ENCODE assay signal across 9 mouse cellular contexts in the genomic region with DNA sequence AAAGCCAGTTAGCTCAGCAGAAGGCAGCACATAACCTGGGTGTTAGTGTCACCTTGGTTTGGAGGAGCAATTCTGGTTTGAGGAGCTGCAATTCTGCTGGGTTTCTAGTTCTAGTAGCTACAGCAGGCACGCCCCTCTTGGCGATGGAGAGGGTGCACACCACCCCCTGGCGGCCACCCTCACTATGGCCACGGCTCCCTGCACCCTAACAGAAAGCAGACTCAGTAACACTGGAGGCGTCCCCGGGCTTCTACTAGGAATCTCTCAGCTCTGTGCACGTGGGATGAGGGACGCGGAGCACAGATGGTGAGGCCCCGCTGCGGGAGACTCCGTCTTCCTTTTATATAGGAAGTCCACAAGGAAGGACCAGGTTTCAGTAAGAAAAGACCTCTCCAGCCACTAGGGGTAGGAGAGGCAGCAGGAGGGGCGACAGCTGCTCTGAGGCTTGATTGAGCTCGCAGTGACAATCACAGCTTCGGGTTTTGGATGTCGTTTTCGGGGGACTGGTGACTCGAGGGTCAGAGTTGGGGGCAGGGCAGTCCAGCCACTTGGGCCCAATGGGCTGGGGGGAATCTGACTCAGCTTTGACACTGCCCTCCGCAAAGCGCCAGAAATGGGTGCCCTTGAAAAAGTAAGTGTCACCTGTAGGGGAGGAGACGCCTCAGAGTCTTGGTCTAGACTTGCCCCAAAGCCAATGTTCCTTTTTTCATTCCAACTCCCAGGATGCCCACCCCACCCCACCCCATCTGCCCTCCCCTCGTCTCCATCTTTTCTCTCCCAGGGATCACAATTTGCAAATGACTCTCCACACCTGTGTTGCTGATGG. TPM values are rescaled to one million over a fixed set of nuclear protein-coding genes. Genes with fewer than 3 reads are reported as not detected.
DNase-seq lines count a peak whose midpoint lies in the region; ATAC-seq and TF ChIP-seq lines count a peak whose summit lies in the region.
"Had no signal": no experiment of that assay in that cellular context is flagged by ENCODE, and none has a peak within 500 bp of the region (broad histone marks: within the 10 kb centered on the region; RNA-seq: fewer than 3 reads in every experiment).

No protein-coding gene starts in this region.

- TF ChIP-seq CTCF in liver, embryonic 14.5 days (IDR thresholded peaks at IDR 0.05; ENCODE audit: low read depth), result peak; percentile 89

- no peak overlapping the region for H3K27ac ChIP-seq in forebrain, embryonic 11.5 days (ENCODE audit: low read depth, low read length)
- no peak overlapping the region for H3K27ac ChIP-seq in heart, embryonic 16.5 days (ENCODE audit: low read length)
- H3K27ac ChIP-seq in liver, embryonic 14.5 days, result no peak overlapping the region
- H3K27ac ChIP-seq in neural tube, embryonic 11.5 days (ENCODE audit: low read depth, low read length), result no peak overlapping the region
- no peak overlapping the region for H3K27ac ChIP-seq in stomach, embryonic 16.5 days (ENCODE audit: low read length)

- H3K4me1 ChIP-seq in forebrain, embryonic 11.5 days (replicated peaks; ENCODE audit: control insufficient read depth, insufficient read depth, low read length), result no peaks in the 10 kb centered on the region
- peaks cover 3% of the 10 kb centered on the region; the same call in 1 of the 2 replicates for H3K4me1 ChIP-seq in heart, embryonic 16.5 days (ENCODE audit: control insufficient read depth, insufficient read depth, low read length)
- no peaks in the 10 kb centered on the region for H3K4me1 ChIP-seq in liver, embryonic 14.5 days (replicated peaks; ENCODE audit: control insufficient read depth in 2 of 2, insufficient read depth in 2 of 2, low read length in 1 of 2)
- H3K4me1 ChIP-seq in neural tube, embryonic 11.5 days (ENCODE audit: control insufficient read depth, insufficient read depth, low read length), result no peaks in the 10 kb centered on the region
- 0 out of 2 replicates have a peak, but pooled peaks cover 5% of the 10 kb centered on the region for H3K4me1 ChIP-seq in stomach, embryonic 16.5 days (ENCODE audit: control insufficient read depth, insufficient read depth, low read length)

- TF ChIP-seq EP300 in liver, embryonic 14.5 days (IDR thresholded peaks at IDR 0.05; ENCODE audit: low read depth), result no peak

- peak; percentile 85 to 94 for DNase-seq in CD8-positive naive resting alpha-beta T cell, adult 2 months (ENCODE audit: low read depth in 2 of 2, low spot score in 2 of 2)
- DNase-seq in c-Kit-positive CD71-negative TER-119-negative erythroid progenitor cells, embryonic 14.5 days (ENCODE audit: low read depth), result peak; percentile 52
- DNase-seq in forebrain, embryonic 11.5 days (ENCODE audit: low spot score), result peak; percentile 86
- peak; percentile 71 to 75 for DNase-seq in kidney, postnatal 25 days
- DNase-seq in liver, embryonic 14.5 days (ENCODE audit: low read depth in 3 of 3, low spot score in 3 of 3), result peak in 2 of 3 experiments; percentile 7 to 16
- DNase-seq in neural tube, embryonic 11.5 days (ENCODE audit: low spot score), result peak; percentile 81

- H3K4me3 ChIP-seq in forebrain, embryonic 11.5 days (ENCODE audit: low read depth, low read length), result no peak overlapping the region
- H3K4me3 ChIP-seq in heart, embryonic 16.5 days (ENCODE audit: low read length), result peak overlapping the region; percentile 33
- no peak overlapping the region for H3K4me3 ChIP-seq in liver, embryonic 14.5 days (ENCODE audit: insufficient read depth in 1 of 2, low read depth in 2 of 2, low read length in 2 of 2)
- H3K4me3 ChIP-seq in neural tube, embryonic 11.5 days (ENCODE audit: low read depth, low read length), result peak overlapping the region; percentile 12; the same call in 1 of the 2 replicates
- H3K4me3 ChIP-seq in stomach, embryonic 16.5 days (replicated peaks; ENCODE audit: low read length), result peak overlapping the region; percentile 28

- 15% methylated on average over 22 of the region's 22 CpGs for WGBS in forebrain, embryonic 11.5 days
- WGBS in heart, embryonic 16.5 days, result 13% methylated on average over 22 of the region's 22 CpGs
- WGBS in liver, embryonic 14.5 days (ENCODE audit: insufficient replicate concordance), result 10% methylated on average over 22 of the region's 22 CpGs
- WGBS in neural tube, embryonic 11.5 days, result 18% methylated on average over 22 of the region's 22 CpGs
- WGBS in stomach, embryonic 16.5 days, result 15% methylated on average over 22 of the region's 22 CpGs

- peak overlapping the region; percentile 39; the same call in 1 of the 2 replicates for H3K9ac ChIP-seq in forebrain, embryonic 11.5 days (ENCODE audit: low read length)
- 0 out of 2 replicates have a peak overlapping the region, but pooled peaks have one; percentile 49 for H3K9ac ChIP-seq in heart, embryonic 16.5 days (ENCODE audit: low read length)
- no peak overlapping the region for H3K9ac ChIP-seq in liver, embryonic 14.5 days (replicated peaks)
- H3K9ac ChIP-seq in neural tube, embryonic 11.5 days (ENCODE audit: low read length), result no peak overlapping the region; the same call in 1 of the 2 replicates
- peak overlapping the region; percentile 50 for H3K9ac ChIP-seq in stomach, embryonic 16.5 days (ENCODE audit: low read length)

- H3K9me3 ChIP-seq in forebrain, embryonic 11.5 days (ENCODE audit: control insufficient read depth, low read length), result no peaks in the 10 kb centered on the region
- no peaks in the 10 kb centered on the region for H3K9me3 ChIP-seq in heart, embryonic 16.5 days (replicated peaks; ENCODE audit: control insufficient read depth, low read length)
- H3K9me3 ChIP-seq in liver, embryonic 14.5 days (ENCODE audit: control insufficient read depth, low read length), result no peaks in the 10 kb centered on the region
- H3K9me3 ChIP-seq in neural tube, embryonic 11.5 days (ENCODE audit: control insufficient read depth, low read length), result no peaks in the 10 kb centered on the region
- H3K9me3 ChIP-seq in stomach, embryonic 16.5 days (replicated peaks; ENCODE audit: control insufficient read depth, low read length), result no peaks in the 10 kb centered on the region

- no peaks in the 10 kb centered on the region for H3K36me3 ChIP-seq in forebrain, embryonic 11.5 days (ENCODE audit: control insufficient read depth, insufficient read depth, low read length)
- H3K36me3 ChIP-seq in heart, embryonic 16.5 days (ENCODE audit: control insufficient read depth, insufficient read depth), result no peaks in the 10 kb centered on the region
- H3K36me3 ChIP-seq in liver, embryonic 14.5 days (replicated peaks; ENCODE audit: control insufficient read depth, insufficient read depth, low read depth), result no peaks in the 10 kb centered on the region
- no peaks in the 10 kb centered on the region for H3K36me3 ChIP-seq in neural tube, embryonic 11.5 days (ENCODE audit: control insufficient read depth, insufficient read depth, low read length)
- H3K36me3 ChIP-seq in stomach, embryonic 16.5 days (ENCODE audit: control insufficient read depth, insufficient read depth, low read length), result no peaks in the 10 kb centered on the region

- H3K27me3 ChIP-seq in forebrain, embryonic 11.5 days (ENCODE audit: control insufficient read depth, insufficient read depth, low read length), result no peaks in the 10 kb centered on the region
- H3K27me3 ChIP-seq in heart, embryonic 16.5 days (ENCODE audit: control insufficient read depth, insufficient read depth, low read length), result peaks cover 6% of the 10 kb centered on the region
- H3K27me3 ChIP-seq in liver, embryonic 14.5 days (ENCODE audit: control insufficient read depth, insufficient read depth, low read length), result no peaks in the 10 kb centered on the region
- H3K27me3 ChIP-seq in neural tube, embryonic 11.5 days (ENCODE audit: control insufficient read depth, insufficient read depth, low read length), result no peaks in the 10 kb centered on the region
- no peaks in the 10 kb centered on the region for H3K27me3 ChIP-seq in stomach, embryonic 16.5 days (ENCODE audit: control insufficient read depth, insufficient read depth, low read length)

- H3K4me2 ChIP-seq in forebrain, embryonic 11.5 days (ENCODE audit: low read depth, low read length, severe bottlenecking), result peak overlapping the region; percentile 36; the same call in 1 of the 2 replicates
- H3K4me2 ChIP-seq in heart, embryonic 16.5 days (ENCODE audit: low read depth, low read length), result peak overlapping the region; percentile 65
- H3K4me2 ChIP-seq in liver, embryonic 14.5 days (ENCODE audit: low read depth), result no peak overlapping the region; the same call in 1 of the 2 replicates
- peak overlapping the region; percentile 34 for H3K4me2 ChIP-seq in neural tube, embryonic 11.5 days (ENCODE audit: low read depth)
- H3K4me2 ChIP-seq in stomach, embryonic 16.5 days (ENCODE audit: low read depth, low read length), result peak overlapping the region; percentile 52

- peak; percentile 85 for ATAC-seq in forebrain, embryonic 11.5 days (replicated peaks; ENCODE audit: low FRiP score)
- peak; percentile 77 for ATAC-seq in heart, embryonic 16.5 days (replicated peaks; ENCODE audit: extremely low read depth, insufficient read depth, low FRiP score)
- peak; percentile 47; the same call in 1 of the 2 replicates for ATAC-seq in liver, embryonic 14.5 days (ENCODE audit: insufficient read depth)
- peak; percentile 85 for ATAC-seq in neural tube, embryonic 11.5 days (ENCODE audit: insufficient read depth, low FRiP score, low TSS enrichment)
- ATAC-seq in stomach, embryonic 16.5 days (ENCODE audit: insufficient read depth, low FRiP score), result peak; percentile 85; the same call in 1 of the 2 replicates

RNA-seq across cellular contexts. Expression of gene Mmp25, which starts 14.7 kb away (rescaled TPM):
- 0.41 and 1.0 TPM in 2 replicates for polyA plus RNA-seq in forebrain, embryonic 11.5 days (2014; fragmentation: Nextera tagmentation; extraction: Ambion mirVana)
- 0.24 and 0.25 TPM in 2 replicates for polyA plus RNA-seq in heart, embryonic 16.5 days (2015; fragmentation: Nextera tagmentation; extraction: Ambion mirVana)
- 0.11 and 0.12 TPM in 2 replicates for polyA plus RNA-seq in liver, embryonic 14.5 days (2012; rRNA removed)
- 0.11 TPM in 1 of 2 replicates, not detected in the other for polyA plus RNA-seq in liver, embryonic 14.5 days (2014; fragmentation: Nextera tagmentation; extraction: Ambion mirVana)
- polyA plus RNA-seq in neural tube, embryonic 11.5 days (2014; fragmentation: Nextera tagmentation; extraction: Ambion mirVana), result 0.85 and 0.94 TPM in 2 replicates
- 0.74 and 0.79 TPM in 2 replicates for polyA plus RNA-seq in stomach, embryonic 16.5 days (2015; fragmentation: Nextera tagmentation; extraction: Ambion mirVana)

RNA-seq across cellular contexts. Expression of gene Zscan10, which starts 29.8 kb away (rescaled TPM):
- polyA plus RNA-seq in forebrain, embryonic 11.5 days (2014; fragmentation: Nextera tagmentation; extraction: Ambion mirVana), result 0.16 and 0.27 TPM in 2 replicates
- polyA plus RNA-seq in heart, embryonic 16.5 days (2015; fragmentation: Nextera tagmentation; extraction: Ambion mirVana), result not detected in 2 replicates
- polyA plus RNA-seq in liver, embryonic 14.5 days (2012; rRNA removed), result not detected in 2 replicates
- not detected in 2 replicates for polyA plus RNA-seq in liver, embryonic 14.5 days (2014; fragmentation: Nextera tagmentation; extraction: Ambion mirVana)
- 0.91 TPM in 1 of 2 replicates, not detected in the other for polyA plus RNA-seq in neural tube, embryonic 11.5 days (2014; fragmentation: Nextera tagmentation; extraction: Ambion mirVana)
- 0.15 TPM in 1 of 2 replicates, not detected in the other for polyA plus RNA-seq in stomach, embryonic 16.5 days (2015; fragmentation: Nextera tagmentation; extraction: Ambion mirVana)
- polyA plus RNA-seq: gonadal fat pad, adult 2 months had no signal

RNA-seq across cellular contexts. Expression of gene Bicdl2, which starts 29.9 kb away (rescaled TPM):
- polyA plus RNA-seq in forebrain, embryonic 11.5 days (2014; fragmentation: Nextera tagmentation; extraction: Ambion mirVana), result 0.35 and 0.53 TPM in 2 replicates
- polyA plus RNA-seq in heart, embryonic 16.5 days (2015; fragmentation: Nextera tagmentation; extraction: Ambion mirVana), result 0.45 and 0.67 TPM in 2 replicates
- polyA plus RNA-seq in liver, embryonic 14.5 days (2012; rRNA removed), result 0.02 TPM in 2 replicates
- not detected in 2 replicates for polyA plus RNA-seq in liver, embryonic 14.5 days (2014; fragmentation: Nextera tagmentation; extraction: Ambion mirVana)
- polyA plus RNA-seq in neural tube, embryonic 11.5 days (2014; fragmentation: Nextera tagmentation; extraction: Ambion mirVana), result 0.54 TPM in 1 of 2 replicates, not detected in the other
- polyA plus RNA-seq in stomach, embryonic 16.5 days (2015; fragmentation: Nextera tagmentation; extraction: Ambion mirVana), result 19.6 and 26.1 TPM in 2 replicates

RNA-seq across cellular contexts. Expression of gene Zfp13, which starts 31.1 kb away (rescaled TPM):
- 19.2 and 20.5 TPM in 2 replicates for polyA plus RNA-seq in forebrain, embryonic 11.5 days (2014; fragmentation: Nextera tagmentation; extraction: Ambion mirVana)
- 7.3 and 8.5 TPM in 2 replicates for polyA plus RNA-seq in heart, embryonic 16.5 days (2015; fragmentation: Nextera tagmentation; extraction: Ambion mirVana)
- polyA plus RNA-seq in liver, embryonic 14.5 days (2012; rRNA removed), result 1.9 and 2.0 TPM in 2 replicates
- 1.3 TPM in 2 replicates for polyA plus RNA-seq in liver, embryonic 14.5 days (2014; fragmentation: Nextera tagmentation; extraction: Ambion mirVana)
- polyA plus RNA-seq in neural tube, embryonic 11.5 days (2014; fragmentation: Nextera tagmentation; extraction: Ambion mirVana), result 19.7 and 20.3 TPM in 2 replicates
- polyA plus RNA-seq in stomach, embryonic 16.5 days (2015; fragmentation: Nextera tagmentation; extraction: Ambion mirVana), result 11.5 and 11.8 TPM in 2 replicates

RNA-seq across cellular contexts. Expression of gene Hcfc1r1, which starts 43.0 kb away (rescaled TPM):
- polyA plus RNA-seq in forebrain, embryonic 11.5 days (2014; fragmentation: Nextera tagmentation; extraction: Ambion mirVana), result 38.3 and 40.3 TPM in 2 replicates
- 214 and 247 TPM in 2 replicates for polyA plus RNA-seq in heart, embryonic 16.5 days (2015; fragmentation: Nextera tagmentation; extraction: Ambion mirVana)
- polyA plus RNA-seq in liver, embryonic 14.5 days (2012; rRNA removed), result 11.3 and 15.3 TPM in 2 replicates
- 21.0 and 24.5 TPM in 2 replicates for polyA plus RNA-seq in liver, embryonic 14.5 days (2014; fragmentation: Nextera tagmentation; extraction: Ambion mirVana)
- 52.5 and 60.1 TPM in 2 replicates for polyA plus RNA-seq in neural tube, embryonic 11.5 days (2014; fragmentation: Nextera tagmentation; extraction: Ambion mirVana)
- polyA plus RNA-seq in stomach, embryonic 16.5 days (2015; fragmentation: Nextera tagmentation; extraction: Ambion mirVana), result 93.1 and 112 TPM in 2 replicates

Comparison
In these comparisons a context has a peak if more than half of its experiments do, and no peak if none do; other contexts are left out.
1. DNase-seq: peak in every context shown above with its lines; median percentile 90 in CD8-positive naive resting alpha-beta T cell, adult 2 months; 86 in forebrain, embryonic 11.5 days; 81 in neural tube, embryonic 11.5 days; 73 in kidney, postnatal 25 days; 52 in c-Kit-positive CD71-negative TER-119-negative erythroid progenitor cells, embryonic 14.5 days; 12 in liver, embryonic 14.5 days.
2. H3K4me3 ChIP-seq: peak in heart, embryonic 16.5 days (single experiment), neural tube, embryonic 11.5 days (single experiment) and stomach, embryonic 16.5 days (single experiment); none in forebrain, embryonic 11.5 days (single experiment) and liver, embryonic 14.5 days (0 of 2).
3. H3K9ac ChIP-seq: peak in forebrain, embryonic 11.5 days (single experiment), heart, embryonic 16.5 days (single experiment) and stomach, embryonic 16.5 days (single experiment); none in liver, embryonic 14.5 days (single experiment) and neural tube, embryonic 11.5 days (single experiment).
4. RNA of gene Bicdl2, which starts 29.9 kb away (polyA plus RNA-seq): 19.6 to 26.1 TPM in stomach, embryonic 16.5 days; 0.45 to 0.67 TPM in heart, embryonic 16.5 days, 0.35 to 0.53 TPM in forebrain, embryonic 11.5 days, 0.54 TPM in neural tube, embryonic 11.5 days and 0.02 TPM in liver, embryonic 14.5 days; every median in the first group is over 10 times any median in the second.
5. Peak in every context shown above with its lines, with median percentiles within 50 percentile points of each other: ATAC-seq.